Mouse (Mus musculus) testis, adult 2 months (tissue): ENCODE measurements at regions not wholly inside any gene's neighbourhood (a gene's known extent, or its start where the extent isn't known, plus 50 kb on each side); places are given as distances from the start of the nearest gene placed in this dataset.

Source experiments
- CTCF ChIP-seq: fragments of 200-500 bp; IDR thresholded peaks from 2 replicates; pipeline ENCODE4 v1.5.1; 2012; ENCODE audit warnings: low read depth, mild to moderate bottlenecking, inconsistent platforms, low read length, moderate library complexity; ENCODE audit not compliant: control insufficient read depth, insufficient read depth, insufficient replicate concordance
- POLR2A ChIP-seq: fragments of 200-500 bp; IDR thresholded peaks from 2 replicates; pipeline ENCODE4 v1.6.1; 2012; ENCODE audit warnings: low read depth, mild to moderate bottlenecking, inconsistent platforms, low read length, moderate library complexity; ENCODE audit not compliant: control insufficient read depth

GRCm38 (mm10) chr10:124332491-124332890 is 1056.8 kb downstream of the Slc16a7 start:
- TF ChIP-seq CTCF (no peak), POLR2A (no peak)
